Comparison of ENCODE assay signal across 8 mouse cellular contexts in genomic region chr1:133307318-133307717, GRCm38 (mm10). TPM values are rescaled to one million over a fixed set of nuclear protein-coding genes. Genes with fewer than 3 reads are reported as not detected.
DNase-seq lines count a peak whose midpoint lies in the region.

No protein-coding gene starts in this region.

- DNase-seq in gastrocnemius, adult 18-20 months (ENCODE audit: low spot score) = peak; percentile 62
- no peak for DNase-seq in gastrocnemius, adult 8-10 months (ENCODE audit: low spot score in 2 of 2)
- peak; percentile 26 for DNase-seq in urinary bladder, postnatal 14 days (ENCODE audit: low spot score)
- DNase-seq in urinary bladder, adult 18-20 months (ENCODE audit: low spot score in 2 of 2) = no peak
- DNase-seq in embryo, embryonic 9.5 days (ENCODE audit: extremely low spot score) = peak; percentile 55
- DNase-seq in layer of hippocampus, postnatal 14 days (ENCODE audit: low spot score in 2 of 2) = peak; percentile 54 to 75
- DNase-seq in natural killer cell, adult 2 months (ENCODE audit: low spot score in 2 of 2) = peak; percentile 33 to 45
- no peak for DNase-seq in ovary, adult 18-20 months (ENCODE audit: low spot score)

RNA-seq across cellular contexts. Expression of gene Golt1a, which starts 2.3 kb away (rescaled TPM):
- not detected for total RNA-seq in gastrocnemius, adult 18-20 months (2021)
- total RNA-seq in gastrocnemius, adult 8-10 months (2022) = not detected
- not detected for total RNA-seq in layer of hippocampus, postnatal 14 days (2021)

RNA-seq across cellular contexts. Expression of gene Kiss1, which starts 14.4 kb away (rescaled TPM):
- not detected for total RNA-seq in gastrocnemius, adult 18-20 months (2021)
- not detected for total RNA-seq in gastrocnemius, adult 8-10 months (2022)
- total RNA-seq in layer of hippocampus, postnatal 14 days (2021) = not detected

RNA-seq across cellular contexts. Expression of gene Ren1, which starts 43.0 kb away (rescaled TPM):
- total RNA-seq in gastrocnemius, adult 18-20 months (2021) = under 1 TPM in 1 of 2 experiments, not detected in 1; 0.46 TPM
- not detected for total RNA-seq in gastrocnemius, adult 8-10 months (2022)
- under 1 TPM in 1 of 2 experiments, not detected in 1; 0.28 TPM for total RNA-seq in layer of hippocampus, postnatal 14 days (2021)

RNA-seq across cellular contexts. Expression of gene Etnk2, which starts 56.1 kb away (rescaled TPM):
- under 1 TPM; 0.17 to 0.34 TPM for total RNA-seq in gastrocnemius, adult 18-20 months (2021)
- total RNA-seq in gastrocnemius, adult 8-10 months (2022) = under 1 TPM in 3 of 4 experiments, not detected in 1; 0.15 to 0.64 (median 0.40) TPM
- total RNA-seq in layer of hippocampus, postnatal 14 days (2021) = 1 to 10 TPM; 5.3 to 5.9 TPM

Comparison
In these comparisons a context has a peak if more than half of its experiments do, and no peak if none do; other contexts are left out.
1. DNase-seq: peak in gastrocnemius, adult 18-20 months (single experiment), urinary bladder, postnatal 14 days (single experiment), embryo, embryonic 9.5 days (single experiment), layer of hippocampus, postnatal 14 days (2 of 2) and natural killer cell, adult 2 months (2 of 2); none in gastrocnemius, adult 8-10 months (0 of 2), urinary bladder, adult 18-20 months (0 of 2) and ovary, adult 18-20 months (single experiment).